Mouse (Mus musculus): ENCODE data around the gene Wwox.

- TF ChIP-seq CTCF (IDR thresholded peaks at IDR 0.05; ENCODE audit: insufficient read depth, low read depth, low read length) (no peak), POLR2A (IDR thresholded peaks at IDR 0.05; ENCODE audit: insufficient read depth, low read depth, low read length) (no peak)
Measured at GRCm38 (mm10) chr8:114865911-114866310, 426.5 kb downstream of the Wwox start.
